Mouse (Mus musculus) Patski (cell line): ENCODE measurements around the gene Stambpl1. TPM values are rescaled to one million over a fixed set of nuclear protein-coding genes. Genes with fewer than 3 reads are reported as not detected.

Experiments used
- ATAC-seq: fragments of 100-300 bp; one replicate; pipeline ENCODE4 v1.8.0; 2021
- CTCF ChIA-PET: fragments of 350-600 bp; sonication (Branson Sonifier 250); formaldehyde crosslinking; loops from one replicate; lab custom pipeline; 2022; ENCODE audit warnings: inconsistent platforms; lab: Charles Lee
- POLR2A ChIA-PET: fragments of 350-600 bp; sonication (Branson Sonifier 250); formaldehyde crosslinking; loops from one replicate; lab custom pipeline; 2022; ENCODE audit warnings: antibody characterized with exemption, inconsistent platforms; lab: Charles Lee
- DNase-seq: peaks from one replicate; pipeline ENCODE4 v3.0.0-alpha.2; 2011; ENCODE audit warnings: low read depth, low spot score
- H3K27me3 ChIP-seq: fragments of 371-371 bp; one replicate; pipeline ENCODE4 v1.5.1; 2021
- CTCF ChIP-seq: fragments of 100-300 bp; IDR thresholded peaks from one replicate; pipeline ENCODE4 v1.5.1; 2021
- in situ Hi-C: fragments of 300-500 bp; cut with MboI; formaldehyde crosslinking; loops from 3 replicates; pipeline ENCODE4 v1.11.1; 2018; ENCODE audit warnings: low pct_unique_long_range_greater_than_20kb, mixed read lengths
- polyA plus RNA-seq: library from polyadenylated mRNA; unstranded; gene quantifications from one replicate; pipeline ENCODE4 v1.2.3, GENCODE M21; 2021

Gene Stambpl1
- polyA plus RNA-seq, 1 experiment from 2014 or later = 21.6 TPM

DNA sequence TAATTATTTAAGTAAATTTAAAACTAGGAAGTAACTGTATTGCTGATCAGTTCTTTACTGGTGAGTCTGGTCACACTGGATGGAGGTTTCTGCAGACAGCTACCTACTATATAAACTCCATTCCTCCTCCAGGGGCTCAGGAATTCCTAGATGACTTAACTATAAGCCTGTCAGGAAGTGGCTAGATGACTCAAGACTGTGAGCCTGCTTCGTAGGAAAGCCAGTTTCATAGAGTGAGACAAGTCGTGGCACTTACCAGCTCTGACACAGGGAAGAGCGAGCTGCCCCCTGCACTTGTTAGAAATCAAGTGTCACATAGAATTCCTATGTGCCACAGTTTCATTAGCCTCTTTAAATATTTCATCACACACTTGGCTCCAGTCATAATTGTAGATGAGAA is 20.9 kb upstream of the Stambpl1 start:
- no peaks in the 10 kb centered on the region for H3K27me3 ChIP-seq
- in situ Hi-C loops = no loop called here
- ChIA-PET POLR2A (no interaction called here), CTCF (interaction anchor here (1.3 to 1.9 kb wide), 3 partner anchors 15 to 21 kb away, joined by 3 to 6 read pairs (median 5); partner anchors contain the start of gene Stambpl1)
- DNase-seq (no peak), ATAC-seq (peak; percentile 51)
- no peak for TF ChIP-seq CTCF

DNA sequence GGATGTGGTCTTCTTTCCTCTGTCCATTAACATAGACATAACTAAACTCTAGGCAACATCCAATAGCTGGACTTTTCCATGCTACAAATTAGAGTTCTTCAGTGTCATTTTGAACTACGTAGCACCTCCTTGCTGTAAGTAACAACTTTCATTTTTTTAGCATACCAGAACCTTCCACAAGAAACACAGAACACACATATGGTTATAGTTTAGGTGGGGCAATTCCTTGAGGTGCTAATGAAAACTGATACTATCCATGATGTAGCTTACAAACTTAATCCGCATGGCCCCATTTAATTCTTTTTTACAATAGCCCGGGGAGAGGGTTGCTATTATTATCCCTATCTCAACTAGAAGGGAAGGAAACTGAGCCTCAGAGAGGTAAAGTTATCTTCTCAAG is 18.0 kb upstream of the Stambpl1 start:
- ATAC-seq (no peak), DNase-seq (no peak)
- in situ Hi-C loops = no loop called here
- CTCF ChIA-PET = interaction anchor here (1.1 to 3.0 kb wide), 5 partner anchors 11 to 398 kb away, joined by 3 to 12 read pairs (median 7); no protein-coding TSS in a partner anchor
- TF ChIP-seq CTCF = no peak
- H3K27me3 ChIP-seq = no peaks in the 10 kb centered on the region
- POLR2A ChIA-PET = no interaction called here

DNA sequence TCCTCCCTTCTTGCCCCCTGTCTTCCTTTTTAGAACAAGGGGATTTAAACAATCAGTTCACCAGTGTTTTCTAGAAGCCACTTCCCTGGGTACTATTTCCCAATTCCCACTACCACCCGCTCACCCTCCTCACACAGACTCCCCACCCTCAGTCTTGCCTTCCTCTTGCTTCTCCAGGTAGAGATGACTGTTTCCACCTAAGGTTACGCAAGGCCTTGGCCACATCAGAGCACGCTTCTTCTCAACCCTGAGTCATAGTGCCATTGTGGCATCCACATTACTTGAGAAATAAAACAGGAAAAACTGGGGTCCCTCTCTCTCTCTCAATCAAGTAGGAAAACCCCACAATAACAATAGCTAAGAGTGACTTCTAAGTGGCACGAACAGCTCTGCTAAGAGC is 12.9 kb upstream of the Stambpl1 start:
- CTCF ChIA-PET = no interaction called here
- ATAC-seq = no peak
- in situ Hi-C loops = no loop called here

DNA sequence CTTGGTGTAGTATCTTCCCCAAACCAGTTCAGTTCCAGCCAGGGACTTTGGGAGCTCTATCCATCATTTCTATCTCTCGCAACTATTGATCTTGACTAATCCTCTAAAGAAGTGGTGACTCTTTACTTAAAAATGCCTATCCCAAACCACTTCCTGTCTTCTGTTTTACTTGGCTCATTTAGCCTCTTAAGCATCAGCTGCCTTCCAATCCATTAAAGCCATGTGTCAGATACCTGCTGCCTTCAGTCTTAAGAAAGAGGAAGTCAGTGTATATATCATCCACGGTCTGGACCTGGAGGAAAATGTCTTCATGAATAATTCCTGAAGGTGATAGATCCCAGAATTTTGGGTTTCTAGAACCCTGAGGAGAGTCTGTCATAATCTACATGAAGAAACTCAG is 11.7 kb upstream of the Stambpl1 start:
- ChIA-PET CTCF (no interaction called here), POLR2A (no interaction called here)
- no peaks in the 10 kb centered on the region for H3K27me3 ChIP-seq
- DNase-seq (no peak), ATAC-seq (no peak)
- no peak for TF ChIP-seq CTCF
- in situ Hi-C loops = no loop called here

More for the DNA sequence above, 12.9 kb upstream of the Stambpl1 start:
- no peaks in the 10 kb centered on the region for H3K27me3 ChIP-seq
- DNase-seq = no peak
- POLR2A ChIA-PET = no interaction called here
- TF ChIP-seq CTCF = no peak

DNA sequence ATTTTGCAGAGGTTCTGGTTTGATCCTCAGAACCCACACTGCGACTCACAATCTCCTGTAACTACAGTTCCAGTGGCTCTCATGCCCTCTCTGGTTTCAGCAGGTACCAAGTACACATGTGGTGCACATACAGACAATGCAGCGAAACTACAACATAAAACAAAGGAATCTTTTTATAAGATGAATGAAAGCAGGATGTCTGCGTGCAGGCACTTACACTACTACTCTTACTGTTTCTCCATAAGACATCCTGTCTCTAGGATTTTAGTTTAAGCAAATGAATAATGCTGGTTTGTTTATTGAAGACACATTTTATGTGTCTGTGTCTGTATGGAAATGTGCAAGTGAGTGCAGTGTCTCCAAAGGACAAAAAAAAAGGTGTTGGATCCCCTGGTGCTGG is 10.8 kb upstream of the Stambpl1 start:
- ChIA-PET POLR2A (no interaction called here), CTCF (no interaction called here)
- ATAC-seq (no peak), DNase-seq (no peak)
- in situ Hi-C loops = no loop called here
- no peaks in the 10 kb centered on the region for H3K27me3 ChIP-seq
- TF ChIP-seq CTCF = no peak

DNA sequence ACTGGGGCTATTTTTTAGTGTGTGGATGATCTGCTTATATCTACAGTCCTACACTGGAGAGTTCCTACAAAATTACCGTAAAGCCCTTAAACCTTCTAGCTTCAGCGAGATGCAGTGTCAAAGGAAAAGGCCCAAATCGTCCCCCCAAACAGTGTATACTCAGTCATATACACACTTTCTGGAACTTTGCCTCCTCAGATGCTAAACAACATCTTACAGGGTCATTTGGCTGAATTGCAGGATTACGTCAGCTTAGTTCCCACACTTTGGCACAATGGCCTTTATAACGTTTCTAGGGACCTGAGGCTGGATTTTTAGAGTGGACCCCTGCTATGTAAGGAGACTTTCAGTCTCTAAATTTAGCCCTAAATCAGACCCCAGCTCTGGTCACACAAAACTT is 9.5 kb upstream of the Stambpl1 start:
- POLR2A ChIA-PET = no interaction called here
- in situ Hi-C loops = no loop called here
- ATAC-seq = no peak
- no peaks in the 10 kb centered on the region for H3K27me3 ChIP-seq
- TF ChIP-seq CTCF = no peak
- CTCF ChIA-PET = interaction anchor here (1.3 to 1.8 kb wide), 2 partner anchors 9 to 30 kb away, joined by 3 to 4 read pairs; partner anchors contain the start of gene Stambpl1
- no peak for DNase-seq

DNA sequence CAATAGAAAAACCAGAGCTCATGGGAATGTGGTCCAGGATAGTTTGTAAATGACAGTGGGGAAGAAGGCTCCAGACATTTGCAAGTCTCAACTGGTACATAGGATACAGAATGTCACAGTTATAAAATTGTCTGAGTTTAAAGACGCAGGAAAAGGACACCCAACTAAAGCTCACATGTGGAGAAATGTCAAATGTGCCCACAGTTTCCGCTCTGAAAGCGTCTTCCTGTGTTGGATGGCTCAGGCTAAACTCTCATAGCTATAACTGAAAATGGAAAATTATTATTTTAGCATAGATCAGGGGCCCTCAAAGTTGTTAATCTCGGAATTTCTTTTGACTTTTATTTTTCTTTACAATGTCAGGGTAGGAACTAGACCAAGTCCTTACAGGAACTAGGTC is 5.2 kb upstream of the Stambpl1 start:
- no peak for DNase-seq
- ChIA-PET POLR2A (interaction anchor here (1.0 kb wide), 1 partner anchor 10 kb away, joined by 3 read pairs; no protein-coding TSS in a partner anchor), CTCF (interaction anchor here (1.1 to 2.3 kb wide), 5 partner anchors 9 to 44 kb away, joined by 3 to 12 read pairs (median 4); no protein-coding TSS in a partner anchor)
- H3K27me3 ChIP-seq = peaks cover 4% of the 10 kb centered on the region
- in situ Hi-C loops = no loop called here
- no peak for TF ChIP-seq CTCF
- no peak for ATAC-seq

DNA sequence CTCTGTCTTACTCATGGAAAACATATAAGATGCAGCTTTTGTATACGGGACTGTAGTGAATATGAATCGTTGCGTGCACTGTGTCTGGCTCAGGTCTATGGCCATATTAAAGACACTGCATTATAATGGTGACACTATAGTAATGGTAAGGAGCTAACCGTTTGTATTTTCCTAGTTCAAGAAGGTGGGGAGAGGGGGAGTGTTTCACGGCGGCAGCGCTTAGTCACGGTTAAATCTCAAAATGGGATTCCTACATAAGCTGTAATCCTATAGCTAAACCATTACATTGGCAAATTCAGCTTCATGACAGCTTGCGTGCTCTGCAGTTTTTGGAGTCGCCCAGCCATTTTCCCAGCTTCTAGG is 403 bp upstream of the Stambpl1 start:
- peaks cover 4% of the 10 kb centered on the region for H3K27me3 ChIP-seq
- no peak for DNase-seq
- in situ Hi-C loops = no loop called here
- ChIA-PET CTCF (interaction anchor here (1.3 kb wide), 1 partner anchor 8 kb away, joined by 4 read pairs; no protein-coding TSS in a partner anchor), POLR2A (no interaction called here)
- no peak for ATAC-seq
- TF ChIP-seq CTCF = no peak

DNA sequence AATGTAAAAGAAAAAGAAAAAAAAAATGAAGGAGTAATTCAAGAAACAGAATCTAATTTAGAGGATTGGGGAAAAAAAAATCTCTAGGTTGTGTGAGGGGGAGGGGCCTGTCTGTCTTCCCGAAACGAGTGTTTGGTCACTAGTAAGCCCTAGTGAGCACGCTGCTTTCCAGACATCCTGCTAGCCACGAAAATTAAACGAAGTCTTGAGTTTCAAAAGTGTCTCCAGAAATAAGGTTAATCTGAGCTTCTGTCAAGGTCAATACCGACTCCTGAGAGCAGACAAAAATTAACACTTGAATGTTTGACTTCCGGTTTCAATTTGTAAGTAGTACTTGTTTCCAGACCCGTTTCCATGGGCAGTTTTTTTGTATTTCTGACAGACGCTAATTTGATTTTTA is 1.1 kb downstream of the Stambpl1 start:
- ChIA-PET CTCF (interaction anchor here (1.2 to 1.3 kb wide), 2 partner anchors 23 to 53 kb away, joined by 3 read pairs; no protein-coding TSS in a partner anchor), POLR2A (no interaction called here)
- no peak for ATAC-seq
- DNase-seq = no peak
- in situ Hi-C loops = no loop called here
- no peak for TF ChIP-seq CTCF
- peaks cover 4% of the 10 kb centered on the region for H3K27me3 ChIP-seq

DNA sequence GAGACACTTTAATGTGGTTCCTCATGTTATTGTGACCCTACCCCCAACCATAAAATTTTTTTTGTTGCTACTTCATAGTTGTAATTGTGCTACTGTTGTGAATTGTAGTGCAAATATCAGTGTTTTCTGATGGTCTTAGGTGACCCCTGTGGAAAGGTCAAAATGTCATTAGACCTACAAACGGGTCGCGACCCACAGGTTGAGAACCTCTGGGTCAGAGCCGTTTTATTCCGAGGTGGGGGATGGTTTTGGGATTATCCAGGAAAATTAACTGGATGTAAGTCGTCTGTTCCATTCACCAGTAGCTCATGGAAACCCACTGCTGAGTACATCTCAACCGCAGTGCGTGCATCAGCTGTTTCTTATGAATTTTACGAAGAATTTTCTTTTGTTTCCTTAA is 1.7 kb downstream of the Stambpl1 start:
- ATAC-seq = no peak
- H3K27me3 ChIP-seq = peaks cover 1% of the 10 kb centered on the region
- TF ChIP-seq CTCF = no peak
- ChIA-PET CTCF (interaction anchor here (1.1 to 1.3 kb wide), 2 partner anchors 19 to 54 kb away, joined by 3 read pairs; no protein-coding TSS in a partner anchor), POLR2A (no interaction called here)
- DNase-seq = no peak
- in situ Hi-C loops = no loop called here

DNA sequence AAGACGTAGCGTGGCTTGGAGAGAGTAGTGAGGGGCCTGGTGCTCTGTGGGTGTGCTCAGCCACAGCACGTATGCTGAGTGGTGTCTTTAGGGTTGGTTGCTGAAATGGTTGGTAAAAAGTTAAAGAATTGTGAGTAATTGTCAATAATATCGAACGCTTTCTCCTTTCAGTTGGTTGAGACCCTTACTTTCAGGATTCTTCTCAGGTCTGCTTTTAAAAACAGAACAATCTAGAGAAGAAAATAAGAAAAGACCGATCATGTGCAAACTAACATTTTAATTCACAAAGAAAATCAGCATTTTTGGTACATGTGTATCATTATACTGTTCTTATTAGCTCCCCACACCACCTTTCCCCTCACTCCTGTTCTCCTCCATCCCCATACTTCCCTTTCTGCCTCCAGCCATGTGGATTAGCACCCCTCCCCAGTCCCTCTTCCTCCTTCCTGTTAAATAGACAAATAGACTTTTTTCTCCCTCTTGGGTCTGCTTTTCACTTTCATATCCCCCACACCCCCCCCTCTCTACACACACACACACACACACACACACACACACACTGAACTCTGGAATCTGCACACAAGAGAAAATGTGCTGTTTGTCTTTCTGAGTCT is 2.2 kb downstream of the Stambpl1 start:
- ATAC-seq (no peak), DNase-seq (no peak)
- ChIA-PET POLR2A (interaction anchor here (0.6 to 0.7 kb wide), 2 partner anchors 31 to 44 kb away, joined by 3 to 4 read pairs; no protein-coding TSS in a partner anchor), CTCF (interaction anchor here (1.1 to 1.3 kb wide), 2 partner anchors 20 to 55 kb away, joined by 3 read pairs; no protein-coding TSS in a partner anchor)
- in situ Hi-C loops = no loop called here
- no peaks in the 10 kb centered on the region for H3K27me3 ChIP-seq
- no peak for TF ChIP-seq CTCF
